Mouse (Mus musculus): ENCODE measurements at regions not wholly inside any gene's neighbourhood (a gene's known extent, or its start where the extent isn't known, plus 50 kb on each side); places are given as distances from the start of the nearest gene placed in this dataset.

GRCm38 (mm10) chr9:67632521-67633025 is 73.1 kb upstream of the Tln2 start:
- no peak for TF ChIP-seq CTCF (IDR thresholded peaks at IDR 0.05; ENCODE audit: low read depth)
- TF ChIP-seq EP300 (optimal IDR thresholded peaks at IDR 0.05), result no peak

Measured in stomach, postnatal 0 days (tissue).